Mouse (Mus musculus) monocyte, adult 2 months (primary cell): ENCODE results near the gene Piwil1.

Experiments
- DNase-seq, 2 experiments: peaks; one replicate each; pipeline ENCODE4 v3.0.0; 2022; ENCODE audit warnings: low spot score in 2 of 2, low read depth in 1 of 2

Gene Piwil1

DNA sequence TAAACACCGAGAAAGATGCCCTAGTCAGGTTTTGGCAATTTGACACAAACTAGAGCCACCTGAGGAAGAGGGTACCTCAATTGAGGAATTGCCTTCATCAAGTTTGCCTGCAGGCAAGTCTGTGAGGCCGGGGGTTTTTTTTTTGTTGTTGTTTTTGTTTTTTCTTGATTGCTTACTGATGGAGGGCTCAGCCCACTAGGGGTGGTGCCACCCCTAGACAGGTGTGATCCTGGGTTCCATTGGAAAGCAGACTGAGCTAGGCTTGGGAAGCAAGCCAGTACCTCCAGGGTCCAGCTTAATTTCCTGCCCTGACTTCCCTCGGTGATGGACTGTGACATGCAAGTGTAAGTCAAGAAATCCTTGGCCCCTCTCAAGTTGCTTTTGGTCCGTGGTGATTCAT lies at the start of gene Piwil1:
Gene Piwil1 (plus strand): TSS at position 301 of the 400 bp plus-strand sequence.
- no peak for DNase-seq

DNA sequence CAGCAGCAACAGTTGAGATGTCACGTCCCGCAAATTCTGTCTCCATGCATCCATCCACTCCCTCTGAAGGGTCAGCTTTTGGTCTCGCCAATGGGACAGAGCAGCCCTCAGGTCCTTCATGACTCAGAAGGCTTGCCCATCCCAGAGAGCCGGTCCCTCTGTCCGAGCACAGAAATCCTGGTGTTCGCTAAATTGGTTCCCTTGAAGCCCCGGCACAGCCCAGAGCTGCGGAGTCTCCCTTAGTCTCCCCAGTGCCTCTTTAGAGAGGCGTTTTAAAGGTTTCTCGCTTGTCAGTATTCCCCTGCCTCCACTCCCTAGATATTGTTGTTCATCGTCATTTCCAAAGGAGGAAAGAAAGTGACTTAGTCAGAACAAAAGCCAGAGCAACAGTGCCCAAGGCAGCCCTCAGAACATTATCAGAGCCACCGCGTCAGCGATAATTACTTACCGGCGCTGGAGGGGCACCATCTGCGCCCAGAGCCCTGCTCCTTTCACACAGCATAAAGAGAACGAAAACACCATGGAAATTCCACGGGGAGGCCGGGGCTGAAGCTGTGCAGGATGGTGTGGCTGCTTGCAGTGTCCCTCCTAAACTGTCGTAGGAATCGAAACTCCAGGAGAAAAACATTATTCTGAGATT lies 45.7 kb upstream of the Piwil1 start:
- DNase-seq, result no peak

DNA sequence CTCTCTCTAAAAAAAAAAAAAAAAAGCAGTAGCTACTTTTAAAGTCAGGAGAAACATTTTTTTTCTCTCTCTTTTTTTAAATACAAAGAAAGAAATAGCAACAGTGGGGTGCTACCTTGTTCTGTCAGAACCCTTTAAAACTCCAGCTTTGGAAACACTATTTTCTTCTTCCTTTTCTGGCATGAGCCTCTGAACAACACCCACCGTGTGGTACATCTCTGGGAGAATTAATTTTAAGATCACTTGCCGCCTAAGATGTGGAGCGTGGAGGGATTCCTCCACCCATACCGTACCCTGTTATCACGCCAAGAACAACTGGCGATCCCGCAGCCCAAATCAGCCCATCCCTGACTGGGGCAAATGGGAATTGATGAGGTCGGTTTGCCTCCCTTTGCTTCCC lies 42.2 kb upstream of the Piwil1 start:
- no peak for DNase-seq

DNA sequence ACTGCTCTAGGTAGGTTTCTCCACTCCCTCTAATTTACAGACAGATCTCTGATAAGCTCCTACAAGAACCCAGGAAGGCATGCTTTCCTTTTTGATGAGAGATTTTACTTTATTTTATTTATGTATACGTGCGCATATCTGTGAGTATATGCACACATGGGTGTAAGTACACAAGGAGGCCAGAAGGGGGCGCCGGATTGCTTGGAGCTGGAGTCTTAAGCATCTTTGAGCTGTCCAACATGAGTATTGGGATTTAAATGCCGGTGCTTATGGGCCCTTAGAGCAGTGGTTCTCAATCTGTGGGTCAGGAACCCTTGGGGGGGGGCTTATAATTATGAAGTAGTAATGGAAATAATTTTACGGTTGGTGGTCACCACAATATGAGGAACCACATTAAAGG lies 39.4 kb upstream of the Piwil1 start:
- DNase-seq, result no peak

DNA sequence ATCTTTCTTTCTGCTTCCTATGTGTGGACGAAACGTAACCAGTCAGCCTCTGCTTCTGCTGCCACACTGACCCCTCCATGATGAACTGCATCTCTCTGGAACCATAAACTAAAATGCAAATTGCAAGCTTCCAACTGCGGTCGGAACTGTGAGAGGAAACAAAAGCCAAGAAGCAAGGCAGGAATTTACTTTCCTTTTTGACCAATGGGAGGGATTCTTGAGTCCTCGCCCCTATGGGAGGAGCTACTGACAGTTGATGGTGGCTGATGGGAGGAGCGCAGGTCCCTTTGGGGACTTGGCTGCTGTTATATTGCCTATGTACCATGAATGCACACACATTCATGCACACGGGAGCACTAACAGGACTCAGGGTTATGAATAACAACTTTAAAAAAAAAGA lies 38.3 kb upstream of the Piwil1 start:
- DNase-seq, result no peak

DNA sequence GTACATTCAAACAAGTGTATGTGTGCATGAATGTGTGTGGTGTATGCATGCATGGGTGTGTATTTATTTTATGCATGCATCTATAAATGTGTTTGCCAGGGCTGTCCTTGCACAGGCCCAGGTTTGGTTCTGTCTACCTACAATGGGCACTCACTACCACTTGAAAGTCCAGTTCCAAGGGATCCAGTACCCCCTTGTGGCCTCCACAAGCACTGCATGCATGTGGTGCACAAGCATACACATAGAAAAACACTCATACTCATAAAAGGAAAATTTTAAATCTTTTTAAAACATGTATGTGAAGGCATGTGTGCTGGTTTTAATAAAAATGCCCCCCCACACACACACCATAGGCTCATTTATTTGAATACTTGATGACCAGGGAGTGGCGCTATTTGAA lies 37.3 kb upstream of the Piwil1 start:
- no peak for DNase-seq

DNA sequence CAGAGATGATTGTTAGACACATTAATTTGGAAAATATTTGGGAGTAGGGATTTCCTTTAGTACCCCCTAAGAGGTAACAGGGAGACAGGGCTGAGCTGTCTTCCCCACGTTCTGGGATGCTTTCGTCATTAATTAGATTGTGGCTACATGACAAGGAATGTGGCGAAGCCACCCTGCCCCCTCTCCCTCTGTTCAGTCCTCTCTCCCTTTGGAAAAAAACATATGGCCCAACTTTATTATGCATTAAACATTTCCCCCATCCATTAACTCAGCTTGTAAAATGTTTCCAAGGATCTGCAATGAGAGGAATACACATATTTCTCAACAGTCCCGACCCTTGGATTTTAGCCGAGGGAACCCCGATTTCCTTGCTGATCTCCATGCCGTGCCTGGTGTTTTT lies 35.0 kb upstream of the Piwil1 start:
- DNase-seq, result no peak

DNA sequence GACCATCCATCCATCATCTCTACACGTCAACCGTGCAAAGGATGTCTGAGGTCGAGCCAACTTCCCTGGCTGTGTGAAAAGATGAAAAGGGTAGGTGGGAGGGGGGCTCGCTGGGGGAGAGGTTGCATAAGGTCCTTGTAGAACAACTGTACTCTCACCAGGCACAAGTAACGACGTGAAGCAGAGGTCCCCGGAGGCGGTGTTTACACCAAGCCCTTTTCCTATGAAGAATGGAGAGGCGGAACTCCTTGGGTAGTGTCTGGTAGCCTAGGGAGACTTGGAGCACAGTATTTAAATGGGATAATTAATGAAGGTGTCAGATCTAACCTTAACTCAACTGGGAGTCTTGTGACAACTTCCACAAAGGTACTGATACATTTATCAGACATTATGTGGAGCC lies 28.2 kb upstream of the Piwil1 start:
- DNase-seq, result no peak

DNA sequence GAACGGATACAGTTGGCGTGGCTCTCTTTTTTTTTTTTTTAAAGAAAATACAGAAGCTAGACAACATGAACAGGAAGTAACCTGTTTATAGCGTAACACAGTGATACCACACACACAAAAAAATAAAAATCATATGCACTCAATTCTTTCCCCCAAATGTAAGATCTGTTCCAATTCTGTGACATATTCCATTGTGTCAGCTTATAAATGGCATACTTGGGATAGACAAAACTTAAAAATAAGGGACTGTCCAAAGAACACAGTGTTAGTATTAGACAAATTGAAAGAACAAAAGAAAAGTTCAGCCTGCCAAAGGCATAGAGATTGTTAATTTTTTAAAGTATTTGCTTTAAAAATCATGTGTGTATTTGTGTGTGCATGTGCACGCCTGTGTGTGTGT lies 25.0 kb upstream of the Piwil1 start:
- DNase-seq, result no peak

DNA sequence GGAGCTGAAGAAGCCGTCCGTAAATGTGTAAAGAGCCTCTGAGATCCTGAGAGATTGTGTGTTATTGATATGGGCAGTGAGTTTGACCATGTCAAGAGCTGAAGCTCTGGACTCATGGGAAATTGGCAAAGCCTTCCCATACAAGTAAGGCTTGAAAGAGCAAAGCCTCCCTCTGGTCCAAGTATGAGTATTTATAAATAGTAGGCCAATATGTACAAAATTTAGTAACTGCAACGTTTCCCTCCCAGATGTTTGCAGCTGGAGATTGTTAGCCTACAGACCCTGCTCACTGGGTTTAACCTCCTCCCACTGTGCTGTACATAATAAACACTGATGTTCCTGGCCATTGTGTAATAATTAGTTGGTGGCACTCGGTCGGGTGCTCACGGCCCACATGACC lies 24.5 kb upstream of the Piwil1 start:
- DNase-seq, result no peak

DNA sequence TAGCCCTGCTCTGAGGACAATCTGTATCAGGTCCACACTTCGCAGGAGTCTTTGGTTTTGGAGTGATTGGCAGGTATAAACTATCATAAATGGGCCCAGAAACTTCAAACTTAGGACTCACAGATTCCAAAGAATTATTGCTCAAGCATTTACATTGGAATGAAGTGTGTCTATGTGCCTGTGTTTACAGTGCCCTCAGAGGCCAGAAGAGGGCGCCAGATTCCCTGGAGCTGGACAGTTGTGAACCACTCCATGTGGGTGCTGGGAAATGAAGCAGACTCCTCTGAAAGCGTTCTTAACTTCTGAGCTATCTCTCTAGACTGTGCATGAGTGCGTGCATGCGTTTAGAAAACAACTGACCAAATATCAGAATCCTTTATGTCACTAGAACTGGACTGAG lies 20.9 kb upstream of the Piwil1 start:
- DNase-seq, result no peak

DNA sequence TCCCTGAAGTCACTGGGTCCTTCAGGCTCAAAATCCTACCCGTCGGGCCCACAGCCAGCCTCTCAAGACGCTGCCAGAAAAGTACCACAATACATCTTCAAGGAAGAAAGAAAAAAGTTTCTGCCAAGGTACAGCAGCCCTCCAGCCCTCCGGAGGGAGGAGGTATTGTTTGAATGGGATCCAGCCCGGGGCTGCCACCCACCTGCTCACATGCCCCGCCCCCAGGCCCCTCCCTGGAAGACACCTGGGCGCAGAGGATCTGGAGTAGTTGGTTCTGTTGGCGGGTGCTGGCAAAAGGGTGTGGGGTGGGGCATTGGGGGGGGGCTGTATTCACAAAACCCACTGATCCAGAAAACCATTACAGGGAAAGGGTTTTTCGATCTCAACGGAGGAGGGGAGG lies 18.1 kb upstream of the Piwil1 start:
- no peak for DNase-seq

DNA sequence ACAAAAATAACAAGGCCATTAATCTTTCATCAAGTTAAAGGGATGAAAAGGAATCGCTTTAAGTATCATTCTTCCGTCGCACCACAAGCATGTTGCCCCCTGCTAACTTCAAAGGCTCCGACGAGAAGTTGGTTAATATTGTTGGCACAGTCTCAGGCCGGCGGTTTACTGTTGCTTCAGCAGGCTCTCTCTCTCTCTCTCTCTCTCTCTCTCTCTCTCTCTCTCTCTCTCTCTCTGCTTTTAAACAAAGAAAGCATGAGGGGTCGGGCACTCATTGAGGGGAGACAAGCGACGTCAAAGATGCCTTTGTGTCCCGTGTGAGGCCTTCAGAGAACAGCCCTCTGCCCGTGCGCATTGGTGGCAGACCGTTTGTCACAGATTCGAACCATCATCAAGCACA lies 17.7 kb upstream of the Piwil1 start:
- no peak for DNase-seq

DNA sequence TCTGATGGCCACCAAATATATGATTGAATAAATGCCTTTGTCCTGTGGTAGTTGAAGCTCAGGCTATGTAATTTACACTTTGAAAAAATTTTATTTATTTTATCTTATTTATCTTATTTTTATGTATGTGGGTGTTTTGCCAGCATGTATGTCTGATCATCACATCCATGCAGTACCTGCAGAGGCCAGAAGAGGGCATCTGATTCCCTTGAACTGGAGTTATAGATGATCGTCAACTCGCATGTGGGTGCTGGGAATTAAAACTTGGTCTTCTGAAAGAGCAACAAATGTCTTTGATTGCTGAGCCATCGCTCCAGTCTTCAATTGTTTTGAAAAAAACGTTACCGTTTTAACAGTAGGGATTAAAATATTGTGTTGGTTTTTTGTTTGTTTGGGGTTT lies 15.2 kb upstream of the Piwil1 start:
- no peak for DNase-seq

DNA sequence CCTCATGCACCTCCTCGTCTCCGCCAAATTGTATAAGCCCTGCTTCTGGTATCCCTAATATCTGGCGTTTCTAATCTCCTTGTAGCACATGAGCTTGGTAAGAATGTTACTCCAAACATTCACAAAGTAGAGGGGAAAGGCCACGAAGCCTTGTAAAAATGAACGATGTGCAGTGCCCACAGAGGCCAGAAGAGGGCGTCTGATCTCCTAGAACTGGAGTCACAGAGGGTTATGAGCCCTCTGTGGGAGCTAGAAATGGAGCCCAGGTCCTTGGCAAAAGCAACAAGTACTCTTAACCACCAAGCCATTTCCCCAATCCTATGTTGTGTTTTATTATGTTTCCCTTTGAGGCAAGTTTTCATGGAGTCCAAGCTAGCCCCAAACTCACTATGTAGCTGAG lies 8.2 kb upstream of the Piwil1 start:
- DNase-seq, result no peak

DNA sequence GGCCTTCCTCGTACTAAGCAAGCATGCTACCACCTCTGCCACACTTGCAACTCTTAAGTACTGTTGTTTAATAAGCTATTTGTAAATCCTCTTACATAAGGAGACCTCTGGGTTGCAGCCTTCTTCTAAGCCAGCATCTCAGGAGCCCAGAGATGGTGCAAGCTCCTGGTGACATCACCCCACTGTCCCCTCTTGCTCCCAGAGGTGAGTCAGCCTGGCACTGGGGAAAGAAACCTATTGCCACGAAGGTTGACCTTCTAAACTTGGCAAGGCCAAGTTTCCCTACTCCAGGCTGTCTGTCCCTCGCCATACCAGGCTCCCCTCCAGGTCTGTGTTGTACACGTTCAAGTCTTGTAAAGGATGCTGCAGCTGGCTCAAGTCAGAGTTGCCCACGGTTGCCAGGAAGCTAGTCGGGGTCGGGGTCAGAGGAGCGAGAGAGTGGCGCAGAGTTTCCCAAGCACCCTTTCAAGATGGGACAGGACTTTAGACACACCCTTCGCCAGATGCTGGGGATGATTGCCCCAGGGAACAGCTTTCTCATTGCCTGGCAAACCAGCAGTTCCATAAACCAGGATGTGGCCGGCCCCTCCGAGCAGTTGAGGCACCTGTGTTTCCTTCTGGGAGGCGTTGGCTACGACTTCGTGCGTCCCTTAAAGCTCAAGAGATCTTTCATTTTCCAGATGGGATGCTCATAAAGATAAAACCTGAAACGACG lies 7.6 kb upstream of the Piwil1 start:
- no peak for DNase-seq

DNA sequence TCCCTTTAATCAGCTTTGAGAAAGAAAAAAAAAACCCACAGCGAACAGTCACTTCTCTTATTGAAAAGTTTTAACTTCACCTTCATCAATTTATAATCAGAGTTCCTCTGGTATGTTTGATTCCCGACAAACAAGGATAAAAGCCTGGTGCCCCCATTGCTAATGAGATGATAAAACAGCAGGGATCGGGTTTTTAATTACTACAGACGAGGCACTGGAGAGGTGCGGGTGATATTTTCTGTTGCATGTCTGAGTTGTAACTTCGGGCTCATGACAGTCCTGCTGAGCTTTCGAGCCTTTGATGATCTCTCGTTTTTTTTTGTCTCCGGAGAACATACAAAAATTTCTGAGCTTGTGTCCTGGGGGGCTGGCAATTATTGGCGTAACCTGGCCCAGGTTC lies 5.5 kb upstream of the Piwil1 start:
- DNase-seq, result no peak

DNA sequence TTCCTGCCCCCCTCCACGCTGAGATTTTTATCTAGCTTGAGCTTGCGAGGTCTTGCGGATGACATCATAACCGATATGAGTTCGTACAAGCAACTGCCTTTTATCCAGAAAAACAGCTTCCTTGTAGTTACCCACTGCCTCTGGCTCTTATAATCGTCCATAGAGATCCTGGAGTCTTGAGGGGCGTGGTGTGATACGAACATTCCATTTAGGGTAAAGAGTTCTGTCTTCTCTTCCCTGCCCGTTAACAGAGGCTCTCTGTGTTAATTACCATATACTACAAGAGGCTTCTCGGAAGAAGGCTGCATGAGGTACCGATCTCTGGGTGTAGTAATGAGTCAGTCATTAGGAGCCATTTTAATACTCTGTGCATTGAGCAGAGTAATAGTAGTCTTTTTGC lies 1.6 kb upstream of the Piwil1 start:
- DNase-seq, result no peak

DNA sequence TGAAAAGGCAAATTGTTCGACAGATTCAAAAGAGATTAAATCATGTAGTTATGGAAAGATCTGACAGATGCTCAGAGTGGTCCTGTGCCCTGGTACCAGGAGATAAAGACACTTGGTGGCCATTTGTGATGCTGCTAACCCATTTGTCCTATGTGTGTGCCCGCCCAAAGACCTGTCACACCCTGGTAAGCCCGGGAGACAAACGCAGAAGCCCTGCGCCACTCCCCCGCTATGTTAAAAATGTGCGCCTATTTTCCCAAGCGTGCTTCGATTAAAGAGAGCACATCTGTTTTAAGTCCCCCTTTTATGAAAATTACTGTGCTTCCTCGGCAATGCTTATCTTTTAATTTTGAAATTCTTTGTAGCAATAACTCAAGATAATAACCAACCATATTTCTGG lies 1.4 kb downstream of the Piwil1 start:
- no peak for DNase-seq

DNA sequence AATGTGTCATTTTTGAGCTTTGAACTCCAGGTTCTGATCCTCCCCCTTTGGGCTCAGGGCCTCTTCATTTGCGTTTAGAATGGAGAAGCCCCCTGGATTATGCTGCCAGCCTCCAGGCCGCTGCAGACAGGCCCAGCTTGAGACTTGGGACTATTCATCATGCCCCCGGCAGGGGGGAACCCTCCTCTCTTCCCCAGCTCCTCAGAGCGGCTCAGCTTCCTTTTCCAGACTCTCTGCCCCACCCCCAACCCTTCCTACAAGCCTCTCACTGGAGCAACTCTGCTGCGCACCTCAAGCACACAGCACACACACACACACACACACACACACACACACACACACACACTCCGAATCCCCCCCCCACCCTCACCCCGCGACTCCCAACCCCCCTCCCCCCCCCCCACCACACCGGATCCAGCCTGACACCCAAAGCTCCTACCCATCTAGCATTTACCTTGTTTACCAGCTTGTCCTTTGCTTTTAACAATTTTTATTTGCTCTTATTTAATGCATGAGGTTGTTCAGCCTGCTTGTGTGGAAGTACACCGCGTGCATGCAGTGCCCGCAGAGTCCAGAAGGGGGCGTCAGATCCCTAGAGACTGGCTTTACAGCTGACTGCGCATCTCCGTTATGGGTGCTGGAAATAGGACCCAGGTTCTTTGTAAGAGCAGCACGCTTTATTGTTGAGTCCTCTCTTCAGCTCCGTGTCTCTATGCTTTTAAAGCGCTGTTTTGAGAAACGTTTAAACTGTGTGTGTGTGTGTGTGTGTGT lies 2.0 kb downstream of the Piwil1 start:
- DNase-seq, result no peak

DNA sequence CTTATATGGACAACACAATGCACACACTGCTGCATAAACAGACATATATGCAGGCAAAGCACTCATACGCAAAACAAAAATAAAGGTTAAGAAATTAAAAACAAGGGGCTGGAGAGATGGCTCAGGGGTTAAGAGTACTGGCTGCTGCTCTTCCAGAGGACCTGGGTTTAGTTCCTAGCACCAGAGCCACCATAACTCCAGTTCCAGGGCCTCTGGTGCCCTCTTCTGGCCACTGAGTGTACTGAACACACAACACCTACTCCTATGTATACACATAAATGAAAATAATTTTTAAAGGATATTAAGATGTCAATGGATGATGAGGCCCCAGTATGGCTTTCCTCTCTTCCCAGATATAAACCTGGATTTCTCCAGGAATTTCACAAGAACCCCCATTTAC lies 4.1 kb downstream of the Piwil1 start:
- DNase-seq, result no peak

DNA sequence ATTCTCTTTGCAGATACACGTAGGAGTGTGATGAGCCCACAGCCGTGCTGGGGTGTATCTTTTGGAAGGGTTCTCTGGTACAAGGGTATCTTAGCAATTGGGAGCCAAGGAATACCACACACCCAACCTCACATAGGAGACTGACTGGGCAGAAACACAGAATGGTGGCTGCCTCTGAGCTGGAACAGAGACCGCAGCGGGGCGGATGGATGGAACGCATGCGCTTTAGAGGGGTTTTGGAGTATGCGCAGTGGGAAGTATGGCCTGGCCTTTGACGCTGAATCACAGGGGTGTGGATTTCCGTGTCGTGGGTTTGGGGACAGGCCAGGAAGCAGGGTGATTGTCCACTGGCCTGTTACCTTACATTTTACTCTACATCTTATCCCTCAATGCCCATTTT lies 4.9 kb downstream of the Piwil1 start:
- DNase-seq, result no peak

DNA sequence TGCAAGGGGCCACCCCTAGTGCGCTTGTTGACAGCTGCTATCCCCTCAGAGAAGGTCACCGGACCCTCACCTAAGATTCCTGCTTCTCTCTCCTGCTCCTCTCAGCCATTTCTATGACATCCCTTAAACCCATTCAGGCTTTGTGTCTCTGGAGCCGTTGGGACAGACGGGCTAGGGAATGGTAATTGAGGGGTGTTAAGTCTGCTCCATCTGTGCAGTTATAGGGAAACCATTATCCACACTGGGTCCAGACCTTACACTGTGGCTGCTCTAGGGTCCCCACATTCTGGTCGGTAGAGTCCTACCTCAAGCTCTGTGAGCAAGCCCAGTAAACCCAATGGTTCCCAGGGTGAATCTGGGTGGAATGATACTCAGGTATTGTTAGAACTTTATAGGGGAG lies 6.6 kb downstream of the Piwil1 start:
- DNase-seq, result no peak
